Mouse (Mus musculus): ENCODE results near the gene Gm17349. TPM values are rescaled to one million over a fixed set of nuclear protein-coding genes. Genes with fewer than 3 reads are reported as not detected.

Gene Gm17349
- polyA plus RNA-seq, 1 experiment from 2014 or later, result not detected

GRCm38 (mm10) chr15:99671783-99672182 is 33.5 kb downstream of the Gm17349 start:
- Histone ChIP-seq H3K27ac (ENCODE audit: low read depth, low read length) (no peak overlapping the region), H3K4me1 (ENCODE audit: control insufficient read depth, insufficient read depth, low read length) (peaks cover 11% of the 10 kb centered on the region), H3K9me3 (replicated peaks; ENCODE audit: control insufficient read depth, low read length) (no peaks in the 10 kb centered on the region), H3K9ac (ENCODE audit: low read length) (peak overlapping the region; percentile 88; the same call in 1 of the 2 replicates), H3K27me3 (replicated peaks; ENCODE audit: control insufficient read depth, insufficient read depth, low read length) (no peaks in the 10 kb centered on the region; the same call in 1 of the 2 replicates), H3K36me3 (ENCODE audit: control insufficient read depth, insufficient read depth, low read length) (no peaks in the 10 kb centered on the region; the same call in 1 of the 2 replicates), H3K4me3 (ENCODE audit: low read depth, low read length) (peak overlapping the region; percentile 77), H3K4me2 (ENCODE audit: low read length) (peak overlapping the region; percentile 80)
- 72% methylated on average over 14 of the region's 14 CpGs for WGBS
- ATAC-seq, result no peak
- DNase-seq (ENCODE audit: low spot score), result no peak

- H3K4me3 ChIP-seq (ENCODE audit: low read depth, low read length), result peak overlapping the region; percentile 77
- H3K36me3 ChIP-seq (ENCODE audit: control insufficient read depth, insufficient read depth, low read length), result no peaks in the 10 kb centered on the region; the same call in 1 of the 2 replicates
- H3K9ac ChIP-seq (ENCODE audit: low read length), result peak overlapping the region; percentile 88
- 18% methylated on average over 7 of the region's 17 CpGs for WGBS
- peak; percentile 38 for ATAC-seq
- peaks cover 13% of the 10 kb centered on the region; the same call in 1 of the 2 replicates for H3K4me1 ChIP-seq (ENCODE audit: control insufficient read depth, insufficient read depth, low read length)
- peak; percentile 44 for DNase-seq (ENCODE audit: low spot score)
- H3K4me2 ChIP-seq (ENCODE audit: low read length), result peak overlapping the region; percentile 80
- H3K27ac ChIP-seq (ENCODE audit: low read depth, low read length), result peak overlapping the region; percentile 86
- H3K9me3 ChIP-seq (replicated peaks; ENCODE audit: control insufficient read depth, low read length), result no peaks in the 10 kb centered on the region
- H3K27me3 ChIP-seq (replicated peaks; ENCODE audit: control insufficient read depth, insufficient read depth, low read length), result no peaks in the 10 kb centered on the region; the same call in 1 of the 2 replicates
These were observed 34.2 kb downstream of the Gm17349 start for GRCm38 (mm10) chr15:99670964-99671670.

- Histone ChIP-seq H3K27ac (ENCODE audit: low read depth, low read length) (peak within 1 kb of the TSS; percentile 86), H3K4me1 (ENCODE audit: control insufficient read depth, insufficient read depth, low read length) (peaks cover 18% of the 10 kb centered on the region; the same call in 1 of the 2 replicates), H3K4me3 (ENCODE audit: low read depth, low read length) (peak within 1 kb of the TSS; percentile 77), H3K36me3 (ENCODE audit: control insufficient read depth, insufficient read depth, low read length) (no peaks in the 10 kb centered on the region; the same call in 1 of the 2 replicates), H3K9ac (ENCODE audit: low read length) (peak within 1 kb of the TSS; percentile 88), H3K9me3 (replicated peaks; ENCODE audit: control insufficient read depth, low read length) (no peaks in the 10 kb centered on the region), H3K27me3 (replicated peaks; ENCODE audit: control insufficient read depth, insufficient read depth, low read length) (no peaks in the 10 kb centered on the region; the same call in 1 of the 2 replicates), H3K4me2 (ENCODE audit: low read length) (peak within 1 kb of the TSS; percentile 80)
- DNase-seq (ENCODE audit: low spot score) (peak; percentile 75), ATAC-seq (peak; percentile 72)
- WGBS, result under 1% methylated on average over 46 of the region's 74 CpGs
These were observed 35.0 kb downstream of the Gm17349 start, which contains the start of gene Asic1 for GRCm38 (mm10) chr15:99670154-99670821. Gene Asic1, plus strand, starts transcription at chr15:99670368.

GRCm38 (mm10) chr15:99669392-99669791 is 35.9 kb downstream of the Gm17349 start:
- no peaks in the 10 kb centered on the region; the same call in 1 of the 2 replicates for H3K27me3 ChIP-seq (replicated peaks; ENCODE audit: control insufficient read depth, insufficient read depth, low read length)
- DNase-seq (ENCODE audit: low spot score) (peak; percentile 74), ATAC-seq (peak; percentile 11; the same call in 1 of the 2 replicates)
- 8% methylated on average over 1 of the region's 1 CpGs for WGBS
- H3K9ac ChIP-seq (ENCODE audit: low read length), result no peak overlapping the region
- no peak overlapping the region; the same call in 1 of the 2 replicates for H3K27ac ChIP-seq (ENCODE audit: low read depth, low read length)
- peak overlapping the region; percentile 4; the same call in 1 of the 2 replicates for H3K4me2 ChIP-seq (ENCODE audit: low read length)
- no peaks in the 10 kb centered on the region for H3K9me3 ChIP-seq (replicated peaks; ENCODE audit: control insufficient read depth, low read length)
- H3K4me1 ChIP-seq (ENCODE audit: control insufficient read depth, insufficient read depth, low read length), result peaks cover 22% of the 10 kb centered on the region; the same call in 1 of the 2 replicates
- H3K4me3 ChIP-seq (ENCODE audit: low read depth, low read length), result no peak overlapping the region
- no peaks in the 10 kb centered on the region; the same call in 1 of the 2 replicates for H3K36me3 ChIP-seq (ENCODE audit: control insufficient read depth, insufficient read depth, low read length)

GRCm38 (mm10) chr15:99668881-99669280 is 36.4 kb downstream of the Gm17349 start:
- no peak overlapping the region for H3K27ac ChIP-seq (ENCODE audit: low read depth, low read length)

GRCm38 (mm10) chr15:99667544-99667943 is 37.7 kb downstream of the Gm17349 start:
- no peaks in the 10 kb centered on the region; the same call in 1 of the 2 replicates for H3K27me3 ChIP-seq (replicated peaks; ENCODE audit: control insufficient read depth, insufficient read depth, low read length)
- H3K4me2 ChIP-seq (ENCODE audit: low read length), result no peak overlapping the region
- WGBS, result 98% methylated on average over 2 of the region's 2 CpGs
- H3K4me1 ChIP-seq (ENCODE audit: control insufficient read depth, insufficient read depth, low read length), result peaks cover 29% of the 10 kb centered on the region
- no peak overlapping the region for H3K9ac ChIP-seq (ENCODE audit: low read length)
- H3K4me3 ChIP-seq (ENCODE audit: low read depth, low read length), result no peak overlapping the region
- no peak for ATAC-seq
- H3K36me3 ChIP-seq (ENCODE audit: control insufficient read depth, insufficient read depth, low read length), result no peaks in the 10 kb centered on the region; the same call in 1 of the 2 replicates
- DNase-seq (ENCODE audit: low spot score), result no peak
- no peak overlapping the region for H3K27ac ChIP-seq (ENCODE audit: low read depth, low read length)
- no peaks in the 10 kb centered on the region for H3K9me3 ChIP-seq (replicated peaks; ENCODE audit: control insufficient read depth, low read length)

More at GRCm38 (mm10) chr15:99668881-99669280, 36.4 kb downstream of the Gm17349 start:
- no peaks in the 10 kb centered on the region; the same call in 1 of the 2 replicates for H3K27me3 ChIP-seq (replicated peaks; ENCODE audit: control insufficient read depth, insufficient read depth, low read length)
- H3K9me3 ChIP-seq (replicated peaks; ENCODE audit: control insufficient read depth, low read length), result no peaks in the 10 kb centered on the region
- H3K4me1 ChIP-seq (ENCODE audit: control insufficient read depth, insufficient read depth, low read length), result peaks cover 27% of the 10 kb centered on the region
- H3K9ac ChIP-seq (ENCODE audit: low read length), result no peak overlapping the region
- peak overlapping the region; percentile 4; the same call in 1 of the 2 replicates for H3K4me2 ChIP-seq (ENCODE audit: low read length)
- DNase-seq (ENCODE audit: low spot score) (peak; percentile 88), ATAC-seq (peak; percentile 8; the same call in 1 of the 2 replicates)
- no peak overlapping the region for H3K4me3 ChIP-seq (ENCODE audit: low read depth, low read length)
- under 1% methylated on average over 12 of the region's 12 CpGs for WGBS
- H3K36me3 ChIP-seq (ENCODE audit: control insufficient read depth, insufficient read depth, low read length), result no peaks in the 10 kb centered on the region; the same call in 1 of the 2 replicates

- ATAC-seq (peak; percentile 81), DNase-seq (ENCODE audit: low spot score) (peak; percentile 90)
- Histone ChIP-seq H3K27me3 (replicated peaks; ENCODE audit: control insufficient read depth, insufficient read depth, low read length) (no peaks in the 10 kb centered on the region), H3K4me3 (ENCODE audit: low read depth, low read length) (peak overlapping the region; percentile 33), H3K4me2 (ENCODE audit: low read length) (peak overlapping the region; percentile 69), H3K9me3 (replicated peaks; ENCODE audit: control insufficient read depth, low read length) (no peaks in the 10 kb centered on the region), H3K36me3 (ENCODE audit: control insufficient read depth, insufficient read depth, low read length) (no peaks in the 10 kb centered on the region), H3K4me1 (ENCODE audit: control insufficient read depth, insufficient read depth, low read length) (peaks cover 24% of the 10 kb centered on the region), H3K27ac (ENCODE audit: low read depth, low read length) (peak overlapping the region; percentile 89), H3K9ac (ENCODE audit: low read length) (peak overlapping the region; percentile 71)
- WGBS, result under 1% methylated on average over 51 of the region's 52 CpGs
These were observed 40.5 kb downstream of the Gm17349 start for GRCm38 (mm10) chr15:99664600-99665451.
